Mouse (Mus musculus) T-helper 17 cell (primary cell): ENCODE results near the gene Cenpj.

Experiments used
- in situ Hi-C, 2 experiments: fragments of 300-600 bp; cut with MboI, MseI; formaldehyde crosslinking; loops; 1 replicate in 1 of 2; 2 replicates in 1 of 2; pipeline ENCODE4 v1.15.1; 2025; ENCODE audit warnings: high pct_unique_total_duplicates in 2 of 2

Cenpj gene

DNA sequence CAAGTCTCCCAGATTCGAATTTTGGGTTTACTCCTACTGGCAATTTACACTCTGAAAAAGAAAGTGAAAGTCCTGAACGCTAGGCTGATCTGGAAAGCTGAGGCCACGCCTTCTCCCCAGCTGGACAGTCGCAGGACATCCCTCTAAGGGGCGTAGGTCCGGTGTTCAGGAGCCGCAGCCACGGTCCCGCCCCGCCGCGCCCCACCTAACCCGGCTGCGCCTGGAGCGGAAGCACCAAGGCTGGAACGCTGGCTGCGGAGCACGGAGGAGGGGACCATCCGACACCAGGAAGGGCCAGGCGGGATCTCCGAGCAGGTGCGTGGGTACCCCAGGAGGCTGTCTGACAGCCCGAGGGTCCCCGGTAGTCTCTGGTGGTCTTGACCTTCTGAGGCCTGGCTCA, at the start of gene Cenpj, which contains the start of gene Parp4:
Cenpj (minus strand) TSS at position 10 of the 400 bp plus-strand sequence.
Parp4 (plus strand) TSS at position 204 of the 400 bp plus-strand sequence.
- in situ Hi-C loops = loop anchor here in 1 of 2 experiments (10.0 kb wide), 2 partner anchors 99 to 319 kb away; no protein-coding TSS in a partner anchor

GRCm38 (mm10) chr14:56620425-56620824, 45.2 kb upstream of the Cenpj start:
- in situ Hi-C loops = no loop called here

- in situ Hi-C loops = no loop called here
These were observed 42.2 kb upstream of the Cenpj start for GRCm38 (mm10) chr14:56617470-56617869.

GRCm38 (mm10) chr14:56613212-56613611, 38.0 kb upstream of the Cenpj start:
- in situ Hi-C loops = no loop called here

- in situ Hi-C loops = no loop called here
These were observed 29.9 kb upstream of the Cenpj start for GRCm38 (mm10) chr14:56605136-56605535.

GRCm38 (mm10) chr14:56604438-56604837, 29.2 kb upstream of the Cenpj start:
- in situ Hi-C loops = no loop called here

GRCm38 (mm10) chr14:56602069-56602468, 26.8 kb upstream of the Cenpj start:
- in situ Hi-C loops = no loop called here

DNA sequence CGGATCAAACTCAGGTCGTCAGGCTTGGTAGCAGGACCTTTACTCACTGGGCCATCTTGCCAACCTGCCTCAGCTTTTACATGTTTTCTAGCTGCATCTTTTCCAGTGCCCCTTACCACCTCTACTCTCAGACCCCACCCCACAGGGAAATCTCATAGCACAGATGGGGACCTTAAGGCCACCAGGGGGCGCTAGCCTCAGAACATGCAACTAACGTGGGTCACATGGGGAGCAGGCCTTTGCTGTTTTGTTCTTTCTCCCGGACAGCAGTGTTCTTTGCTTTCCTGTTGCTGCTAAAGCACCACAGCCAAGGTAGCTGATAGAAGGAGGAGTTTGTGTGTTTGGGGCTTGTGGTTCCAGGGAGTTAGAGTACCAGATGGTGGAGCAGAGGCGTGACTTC, 23.5 kb upstream of the Cenpj start:
- in situ Hi-C loops = no loop called here

GRCm38 (mm10) chr14:56594811-56595210, 19.6 kb upstream of the Cenpj start:
- in situ Hi-C loops = no loop called here

GRCm38 (mm10) chr14:56592191-56592590, 17.0 kb upstream of the Cenpj start:
- in situ Hi-C loops = no loop called here

DNA sequence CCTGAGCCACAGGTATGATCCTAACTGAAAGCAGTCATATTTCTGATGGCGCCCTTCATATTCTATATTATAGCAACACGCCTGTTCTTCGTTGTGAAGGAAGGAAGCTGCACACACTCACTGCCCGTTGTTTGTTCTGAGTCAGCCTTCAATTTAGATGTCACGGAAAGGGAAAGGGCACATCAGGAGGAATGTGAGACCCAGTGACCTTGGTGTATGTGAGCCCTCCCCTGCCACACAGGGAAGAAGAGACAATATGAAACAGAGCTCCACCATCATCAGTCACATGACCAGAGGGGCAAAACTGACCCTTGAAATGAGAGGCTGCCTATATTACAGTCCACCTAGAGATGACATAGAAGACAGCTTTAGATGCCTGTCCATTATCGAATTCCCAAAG, 7.1 kb upstream of the Cenpj start:
- in situ Hi-C loops = no loop called here

GRCm38 (mm10) chr14:56581117-56581516, 5.9 kb upstream of the Cenpj start:
- in situ Hi-C loops = no loop called here

GRCm38 (mm10) chr14:56579011-56579410, 3.8 kb upstream of the Cenpj start:
- in situ Hi-C loops = loop anchor here in 1 of 2 experiments (10.0 kb wide), 2 partner anchors 96 to 316 kb away; no protein-coding TSS in a partner anchor

DNA sequence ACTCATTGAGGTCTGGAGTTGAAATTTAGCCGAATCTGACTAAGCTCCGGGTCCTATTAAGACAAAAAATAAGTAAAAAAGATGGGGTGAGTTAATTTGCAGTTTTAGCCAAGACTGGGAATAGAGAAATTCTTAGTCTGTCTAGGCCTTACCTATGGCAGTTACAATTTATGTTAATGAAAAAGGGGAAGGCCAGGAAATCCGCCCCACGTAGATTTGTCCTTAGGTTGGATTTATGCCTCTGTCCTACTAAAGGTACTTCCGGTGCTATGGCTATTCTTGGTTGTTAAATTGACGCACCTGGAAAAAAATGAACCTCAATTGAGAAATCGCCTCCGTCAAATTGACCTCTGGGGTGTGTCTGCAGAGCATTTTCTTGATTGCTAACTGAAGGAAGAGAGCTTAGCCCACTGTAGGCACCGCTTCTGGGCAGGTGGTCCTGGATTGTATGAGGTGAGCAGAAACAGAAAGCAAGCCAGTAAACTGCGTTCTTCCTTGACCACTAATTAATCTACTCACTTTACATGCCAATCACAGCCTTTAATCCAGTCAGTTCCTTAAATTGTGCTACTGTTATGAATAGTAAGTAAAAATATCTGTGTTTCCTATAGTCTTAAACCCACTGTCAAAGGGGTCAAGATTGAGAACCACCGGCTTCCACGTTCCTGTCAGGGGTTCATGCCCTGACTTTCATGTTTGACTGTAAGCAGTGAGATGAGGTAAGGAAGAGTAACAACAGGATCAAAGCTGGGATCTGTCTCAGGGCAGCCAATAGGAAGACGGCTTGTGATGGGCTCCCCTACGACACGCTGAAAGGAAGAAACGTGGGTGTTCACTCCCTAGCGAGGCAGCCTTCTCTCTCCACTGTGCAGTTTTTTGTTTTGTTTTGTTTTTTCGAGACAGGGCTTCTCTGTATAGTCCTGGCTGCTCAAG, 1.0 kb upstream of the Cenpj start:
- in situ Hi-C loops = loop anchor here in 1 of 2 experiments (10.0 kb wide), 2 partner anchors 99 to 319 kb away; no protein-coding TSS in a partner anchor

DNA sequence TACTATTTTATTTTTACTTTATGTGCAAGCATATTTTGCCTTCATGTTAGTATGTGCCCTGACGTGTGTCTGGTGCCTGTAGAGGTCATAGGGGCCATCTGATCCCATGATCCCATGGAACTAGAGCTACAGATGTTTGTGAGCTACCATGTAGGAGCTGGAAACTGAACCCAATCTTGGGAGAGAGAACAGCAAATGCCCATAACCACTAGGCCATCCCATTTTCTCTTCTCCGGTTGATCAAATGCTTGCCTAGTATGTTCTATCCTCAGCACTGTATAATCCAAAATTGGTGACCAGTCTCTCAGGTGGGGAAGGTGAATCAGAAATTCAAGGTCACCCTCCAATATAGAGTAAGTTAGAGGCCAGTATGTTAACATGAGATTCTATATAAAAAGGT, 2.7 kb downstream of the Cenpj start:
- in situ Hi-C loops = loop anchor here in 1 of 2 experiments (10.0 kb wide), 2 partner anchors 102 to 322 kb away; no protein-coding TSS in a partner anchor

- in situ Hi-C loops = loop anchor here in 1 of 2 experiments (10.0 kb wide), 2 partner anchors 103 to 323 kb away; no protein-coding TSS in a partner anchor
These were observed 3.7 kb downstream of the Cenpj start for GRCm38 (mm10) chr14:56571310-56572093.

- in situ Hi-C loops = no loop called here
These were observed 6.2 kb downstream of the Cenpj start for GRCm38 (mm10) chr14:56569041-56569440.

GRCm38 (mm10) chr14:56567476-56567875, 7.7 kb downstream of the Cenpj start:
- in situ Hi-C loops = no loop called here

DNA sequence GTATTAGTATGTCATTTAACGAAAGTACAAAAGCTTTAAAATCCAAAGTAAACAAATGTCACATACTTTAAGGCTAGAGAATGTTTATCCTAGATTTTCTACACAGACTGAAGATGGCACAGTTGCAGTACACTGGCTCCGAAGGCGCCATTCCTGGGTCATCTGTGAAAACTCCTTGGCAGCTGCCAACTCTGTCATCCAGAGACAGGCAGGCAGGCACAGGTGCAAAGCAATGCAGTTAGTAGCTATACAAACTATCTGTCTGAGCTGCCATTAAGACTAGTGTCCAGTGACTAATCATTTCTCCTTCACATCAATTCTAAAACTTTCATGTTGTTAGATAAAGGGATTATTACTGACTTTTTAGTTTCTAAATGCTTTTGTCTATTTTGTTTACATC, 16.1 kb downstream of the Cenpj start:
- in situ Hi-C loops = no loop called here

GRCm38 (mm10) chr14:56554716-56555115, 20.5 kb downstream of the Cenpj start:
- in situ Hi-C loops = no loop called here

GRCm38 (mm10) chr14:56553331-56553730, 21.9 kb downstream of the Cenpj start:
- in situ Hi-C loops = no loop called here

DNA sequence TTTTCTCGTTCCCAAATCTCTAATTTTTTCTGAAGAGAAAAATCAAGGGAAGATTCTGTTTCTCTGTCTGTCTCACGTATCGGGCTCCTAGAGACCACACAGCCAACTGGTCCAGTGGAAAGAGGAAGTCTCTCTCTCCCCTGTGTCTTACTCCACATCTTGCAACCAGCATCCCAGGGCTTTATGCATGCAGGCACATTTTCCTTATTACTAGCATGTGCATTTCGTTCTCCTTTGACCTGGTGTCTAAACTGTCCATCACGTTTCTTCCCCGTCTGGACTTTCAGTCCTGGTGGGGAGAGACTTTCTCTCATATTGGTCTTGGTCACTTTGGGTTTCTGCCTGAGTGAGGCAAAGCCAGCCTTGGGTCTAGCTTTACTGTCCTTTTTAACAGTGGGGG, 22.3 kb downstream of the Cenpj start:
- in situ Hi-C loops = no loop called here
